Mouse (Mus musculus) Muller cell, postnatal 12 days (primary cell): ENCODE measurements at regions not wholly inside any gene's neighbourhood (a gene's known extent, or its start where the extent isn't known, plus 50 kb on each side); places are given as distances from the start of the nearest gene placed in this dataset.
A peak's percentile ranks its signal among the peaks of the same experiment; 100 is the strongest.

Experiments
- DNase-seq: peaks from one replicate; pipeline ENCODE4 v3.0.0-alpha.2; 2015; ENCODE audit errors: inconsistent ontology term

DNA sequence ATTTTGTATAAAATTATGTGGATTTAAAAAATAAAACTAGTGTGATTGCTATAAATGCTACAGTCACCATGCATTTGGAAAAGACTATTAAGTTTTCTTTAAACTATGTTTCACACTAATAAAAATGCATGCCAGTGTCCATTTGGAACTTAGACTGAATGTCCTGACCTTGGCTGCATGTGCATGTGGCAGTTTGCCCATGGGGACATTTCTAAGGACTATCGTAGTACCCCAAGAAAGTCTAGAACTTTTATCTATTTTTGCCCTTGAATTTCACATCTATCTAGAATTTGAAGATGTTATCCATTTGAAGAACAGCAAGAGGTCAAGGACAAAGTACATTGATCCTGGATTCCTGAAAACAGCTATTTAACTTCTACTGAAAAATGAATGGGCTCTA lies 745.9 kb downstream of the Tmem182 start:
- no peak for DNase-seq

- DNase-seq: peak; percentile 74
These were observed 750.2 kb downstream of the Tmem182 start for GRCm38 (mm10) chr1:41555607-41556006.

GRCm38 (mm10) chr1:41559101-41559665 lies 753.8 kb downstream of the Tmem182 start:
- peak; percentile 66 for DNase-seq

DNA sequence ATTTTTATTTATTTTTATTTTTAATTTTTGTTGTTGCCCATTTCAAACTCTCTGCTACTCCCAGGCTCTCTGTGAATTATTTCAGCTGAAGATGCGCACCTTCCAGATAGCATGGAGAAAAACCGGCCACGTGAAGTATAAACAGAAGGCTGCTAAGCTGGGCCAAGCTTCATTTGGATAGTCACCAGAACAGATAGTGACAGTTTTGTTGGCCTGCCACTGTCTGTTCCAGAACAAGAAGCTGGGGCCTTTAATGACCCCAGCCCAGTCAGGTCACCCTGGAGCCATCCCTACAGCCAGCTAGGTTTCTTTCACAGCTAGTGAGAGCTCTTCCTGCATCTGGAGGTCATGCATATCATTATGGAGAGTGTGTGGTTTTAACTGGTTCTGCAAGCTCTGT lies 754.6 kb downstream of the Tmem182 start:
- no peak for DNase-seq

GRCm38 (mm10) chr1:41603471-41603870 lies 798.1 kb downstream of the Tmem182 start:
- DNase-seq: no peak

GRCm38 (mm10) chr1:41604996-41605747 lies 799.8 kb downstream of the Tmem182 start:
- DNase-seq: peak; percentile 87

DNA sequence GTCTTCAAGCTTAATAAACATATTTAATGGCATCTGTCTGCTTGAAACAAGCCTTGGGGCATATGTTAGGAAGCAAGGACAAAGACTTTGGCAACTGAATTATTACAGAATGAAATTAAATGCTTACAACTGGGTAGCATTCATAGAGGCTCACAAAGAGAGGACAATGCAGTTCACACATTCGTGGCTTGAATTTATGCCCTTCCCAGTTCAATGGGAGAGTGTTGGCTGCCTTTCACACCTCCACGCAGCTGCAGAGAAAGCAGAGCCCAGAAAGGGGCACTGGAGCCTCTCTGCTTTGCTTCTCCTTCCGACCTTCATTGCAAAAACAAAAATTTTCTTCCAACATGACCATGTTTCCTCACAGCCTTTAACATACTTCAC lies 800.3 kb downstream of the Tmem182 start:
- peak; percentile 66 for DNase-seq

DNA sequence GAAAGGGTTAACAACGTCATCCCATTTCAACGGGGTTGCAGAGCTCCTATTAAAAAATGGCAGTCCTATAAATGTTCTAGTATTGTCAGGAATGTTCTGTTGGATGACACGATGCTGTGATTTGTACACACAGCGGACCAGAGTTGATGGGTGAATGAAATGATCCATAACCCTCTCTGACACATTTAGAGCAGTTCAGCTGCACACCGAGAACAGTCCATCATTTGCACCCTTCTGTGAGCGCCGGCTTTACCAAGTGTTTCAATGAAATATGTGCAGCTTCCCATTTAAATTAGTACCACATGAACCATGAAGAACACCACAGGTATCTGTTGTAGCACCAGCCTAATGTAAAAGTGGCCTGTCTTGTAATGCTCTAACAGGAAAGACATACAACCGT lies 805.4 kb downstream of the Tmem182 start:
- no peak for DNase-seq

GRCm38 (mm10) chr1:41651804-41652203 lies 846.4 kb downstream of the Tmem182 start:
- DNase-seq: peak; percentile 67

DNA sequence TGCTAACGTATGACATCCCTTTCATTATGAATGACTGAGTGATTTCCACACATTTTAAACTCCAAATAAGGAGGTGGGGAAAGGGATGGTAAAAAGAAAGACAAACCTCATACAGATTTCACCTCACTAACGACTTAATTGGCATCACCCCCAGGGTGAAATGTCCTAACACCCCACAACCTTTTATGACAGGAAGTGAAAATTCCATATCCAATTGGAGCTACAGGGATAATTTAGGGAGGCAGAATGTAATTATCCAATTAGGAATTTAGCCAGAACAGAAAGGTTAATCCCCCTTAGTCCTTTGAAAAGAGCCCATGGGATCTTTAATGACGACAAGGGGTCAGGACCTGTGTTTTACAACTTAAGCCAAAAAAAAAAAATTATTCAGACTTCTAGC lies 846.8 kb downstream of the Tmem182 start:
- DNase-seq: peak; percentile 71

- DNase-seq: peak; percentile 91
These were observed 847.4 kb downstream of the Tmem182 start for GRCm38 (mm10) chr1:41652646-41653427.

DNA sequence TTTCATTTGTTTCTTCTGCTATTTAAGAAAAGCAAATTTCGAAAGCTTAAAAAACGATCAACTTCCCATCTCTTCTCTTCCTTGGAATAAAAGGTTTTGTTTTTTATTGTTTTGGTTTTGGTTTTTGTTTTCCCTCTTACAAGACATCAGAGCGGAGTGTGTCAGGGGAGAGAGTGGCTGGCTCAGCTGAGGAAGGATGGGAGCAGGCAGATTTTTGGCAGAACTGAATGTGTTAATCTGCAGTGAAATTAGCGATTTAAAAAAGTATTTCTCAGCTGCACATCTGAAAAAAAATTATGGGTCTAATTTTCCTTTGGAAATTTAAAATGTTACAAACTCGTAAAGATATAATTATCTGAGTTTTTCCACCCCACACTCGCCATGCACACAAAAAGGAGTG lies 868.7 kb downstream of the Tmem182 start:
- no peak for DNase-seq

- DNase-seq: no peak
These were observed 869.9 kb downstream of the Tmem182 start for GRCm38 (mm10) chr1:41675345-41675744.

- no peak for DNase-seq
These were observed 900.3 kb downstream of the Tmem182 start for GRCm38 (mm10) chr1:41705692-41706091.

DNA sequence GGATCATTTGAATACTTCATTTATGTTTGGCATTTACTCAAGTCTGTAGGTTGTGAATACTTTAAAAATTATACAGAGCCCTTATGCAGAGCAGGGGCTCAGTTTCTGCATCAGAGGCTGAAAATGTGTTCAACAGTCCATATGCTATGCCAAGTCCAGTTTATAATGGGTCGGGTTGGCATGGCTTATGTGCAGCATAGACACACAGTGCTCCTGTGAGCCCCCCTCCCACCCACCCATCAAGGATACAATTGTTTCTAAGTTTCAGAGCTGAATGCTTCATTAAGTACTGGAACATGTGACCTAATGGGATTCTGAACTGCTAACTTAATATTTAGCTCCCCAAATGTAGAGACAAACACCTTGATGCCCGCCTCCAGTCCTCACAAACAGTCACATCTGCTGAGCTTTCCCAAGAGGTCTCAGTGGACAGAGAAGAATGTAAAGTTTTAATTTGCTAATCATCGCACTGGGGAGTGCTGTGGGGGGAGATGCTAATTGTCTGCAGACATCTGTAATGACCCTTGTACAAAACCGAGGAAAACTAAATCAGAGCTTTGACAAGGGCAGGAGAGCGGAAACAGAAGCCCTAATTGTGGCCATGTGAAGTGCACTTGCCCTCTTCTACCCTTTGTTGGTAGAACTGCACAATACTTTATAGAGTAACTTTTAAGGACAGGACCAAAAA lies 937.4 kb downstream of the Tmem182 start:
- DNase-seq: no peak

DNA sequence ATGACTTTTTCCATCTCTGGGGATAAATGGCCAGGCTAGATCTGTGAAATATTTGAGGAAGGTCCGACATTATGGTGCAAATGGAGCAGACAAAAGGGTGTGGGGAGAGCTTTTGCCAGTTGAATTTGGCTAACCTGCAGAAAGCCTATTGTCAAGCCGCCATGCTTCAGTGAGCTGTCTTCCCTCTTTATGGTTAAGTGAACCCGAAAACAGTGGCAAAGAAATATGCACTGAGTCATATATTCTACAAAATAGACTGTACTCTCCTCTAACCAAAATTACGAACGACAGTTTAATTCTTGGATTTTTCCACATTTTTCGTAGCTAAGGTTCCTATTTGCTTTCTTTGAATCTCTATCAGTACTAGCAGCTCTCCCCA lies 937.9 kb downstream of the Tmem182 start:
- peak; percentile 90 for DNase-seq

- peak; percentile 48 for DNase-seq
These were observed 939.1 kb downstream of the Tmem182 start for GRCm38 (mm10) chr1:41744531-41744930.

GRCm38 (mm10) chr1:41759366-41759765 lies 936.2 kb upstream of the Pou3f3 start:
- no peak for DNase-seq
